ENCODE assay signal across 8 mouse cellular contexts in the genomic region with DNA sequence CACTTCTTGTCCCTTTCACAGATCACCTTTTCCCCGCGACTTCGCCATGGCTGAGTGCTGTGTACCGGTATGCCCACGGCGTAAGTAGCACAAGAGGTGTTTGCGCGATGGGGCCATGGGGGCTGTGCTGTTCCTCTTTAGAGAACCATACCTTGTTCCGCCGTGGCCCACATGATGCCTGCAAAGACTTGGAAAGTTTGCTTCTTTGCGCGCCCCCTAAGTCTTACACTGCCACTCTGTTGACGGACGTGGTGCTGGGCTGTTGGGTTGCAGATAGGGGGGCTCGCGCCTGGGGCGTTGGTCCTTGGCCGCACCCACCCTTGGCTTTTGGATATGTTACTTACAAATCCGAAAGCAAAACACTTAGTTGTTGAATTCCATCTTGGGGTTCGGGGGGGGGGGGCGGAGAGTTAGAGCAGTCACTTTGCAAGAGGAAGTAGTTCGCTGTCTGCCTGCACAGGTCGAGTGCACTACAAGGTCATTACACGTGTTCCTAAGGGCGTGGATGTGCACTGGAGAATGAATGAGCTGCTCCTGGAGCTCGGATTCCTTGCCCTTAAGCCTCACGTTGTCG. TPM values are rescaled to one million over a fixed set of nuclear protein-coding genes. Genes with fewer than 3 reads are reported as not detected.
DNase-seq lines count a peak whose midpoint lies in the region; ATAC-seq and TF ChIP-seq lines count a peak whose summit lies in the region.

No protein-coding gene starts in this region.

- peak overlapping the region; percentile 86 for H3K9ac ChIP-seq in kidney, embryonic 15.5 days
- peak overlapping the region; percentile 93 for H3K9ac ChIP-seq in midbrain, embryonic 13.5 days (replicated peaks)

- H3K4me3 ChIP-seq in embryonic fibroblast, embryonic 13.5 days (ENCODE audit: insufficient read depth, low read length), result peak overlapping the region; percentile 92
- peak overlapping the region; percentile 73 for H3K4me3 ChIP-seq in kidney, embryonic 15.5 days (replicated peaks)
- H3K4me3 ChIP-seq in midbrain, embryonic 13.5 days (replicated peaks), result peak overlapping the region; percentile 95

- peak overlapping the region; percentile 90 for H3K27ac ChIP-seq in embryonic fibroblast, embryonic 13.5 days (ENCODE audit: insufficient read depth, low read length)
- H3K27ac ChIP-seq in kidney, embryonic 15.5 days, result peak overlapping the region; percentile 99
- H3K27ac ChIP-seq in midbrain, embryonic 13.5 days, result peak overlapping the region; percentile 88

- H3K4me2 ChIP-seq in kidney, embryonic 15.5 days, result peak overlapping the region; percentile 77
- H3K4me2 ChIP-seq in midbrain, embryonic 13.5 days (replicated peaks), result peak overlapping the region; percentile 88

- H3K36me3 ChIP-seq in kidney, embryonic 15.5 days, result peaks cover 38% of the 10 kb centered on the region
- peaks cover 25% of the 10 kb centered on the region for H3K36me3 ChIP-seq in midbrain, embryonic 13.5 days

- H3K27me3 ChIP-seq in kidney, embryonic 15.5 days, result no peaks in the 10 kb centered on the region
- H3K27me3 ChIP-seq in midbrain, embryonic 13.5 days, result no peaks in the 10 kb centered on the region

- WGBS in kidney, embryonic 15.5 days, result under 1% methylated on average over 28 of the region's 28 CpGs
- under 1% methylated on average over 28 of the region's 28 CpGs for WGBS in midbrain, embryonic 13.5 days

- no peak; the same call in 1 of the 2 replicates for ATAC-seq in kidney, embryonic 15.5 days (replicated peaks; ENCODE audit: low FRiP score)
- ATAC-seq in midbrain, embryonic 13.5 days, result peak; percentile 64

- peaks cover 4% of the 10 kb centered on the region; the same call in 1 of the 2 replicates for H3K4me1 ChIP-seq in embryonic fibroblast, embryonic 13.5 days (ENCODE audit: control insufficient read depth, insufficient read depth, low read length)
- peaks cover 29% of the 10 kb centered on the region for H3K4me1 ChIP-seq in kidney, embryonic 15.5 days
- H3K4me1 ChIP-seq in midbrain, embryonic 13.5 days (replicated peaks), result peaks cover 30% of the 10 kb centered on the region

- no peaks in the 10 kb centered on the region for H3K9me3 ChIP-seq in kidney, embryonic 15.5 days (replicated peaks)
- no peaks in the 10 kb centered on the region for H3K9me3 ChIP-seq in midbrain, embryonic 13.5 days

- peak; percentile 35 for DNase-seq in ovary, postnatal 36 days (ENCODE audit: low spot score)
- DNase-seq in ovary, adult 18-20 months (ENCODE audit: low spot score), result no peak
- no peak for DNase-seq in urinary bladder, postnatal 4 days (ENCODE audit: low spot score in 2 of 2)
- DNase-seq in cerebellum, postnatal 10 days, result no peak
- no peak for DNase-seq in ovary, postnatal 14 days (ENCODE audit: low spot score)

- no peak for TF ChIP-seq POLR2A in embryonic fibroblast, embryonic 13.5 days (IDR thresholded peaks at IDR 0.05; ENCODE audit: low read depth, low read length)

- TF ChIP-seq CTCF in embryonic fibroblast, embryonic 13.5 days (IDR thresholded peaks at IDR 0.05; ENCODE audit: borderline replicate concordance, insufficient read depth, low read length), result no peak

RNA-seq across cellular contexts. Expression of a gene that starts 6.9 kb away (rescaled TPM):
- 232 and 288 TPM in 2 replicates for polyA plus RNA-seq in embryonic fibroblast, embryonic 13.5 days (2011; ENCODE audit: insufficient read length, low read depth, missing spikeins)
- polyA plus RNA-seq in kidney, embryonic 15.5 days (2015; fragmentation: Nextera tagmentation; extraction: Ambion mirVana), result 318 and 328 TPM in 2 replicates
- 266 and 276 TPM in 2 replicates for polyA plus RNA-seq in midbrain, embryonic 13.5 days (2015; fragmentation: Nextera tagmentation; extraction: Ambion mirVana)

RNA-seq across cellular contexts. Expression of a gene that starts 16.9 kb away (rescaled TPM):
- polyA plus RNA-seq in embryonic fibroblast, embryonic 13.5 days (2011; ENCODE audit: insufficient read length, low read depth, missing spikeins), result 7.3 and 9.8 TPM in 2 replicates
- polyA plus RNA-seq in kidney, embryonic 15.5 days (2015; fragmentation: Nextera tagmentation; extraction: Ambion mirVana), result 26.2 TPM in 2 replicates
- 25.8 and 26.6 TPM in 2 replicates for polyA plus RNA-seq in midbrain, embryonic 13.5 days (2015; fragmentation: Nextera tagmentation; extraction: Ambion mirVana)
